Mouse (Mus musculus): ENCODE results near the gene Mafk.
A peak's percentile ranks its signal among the peaks of the same experiment; 100 is the strongest.

Mafk gene

DNA sequence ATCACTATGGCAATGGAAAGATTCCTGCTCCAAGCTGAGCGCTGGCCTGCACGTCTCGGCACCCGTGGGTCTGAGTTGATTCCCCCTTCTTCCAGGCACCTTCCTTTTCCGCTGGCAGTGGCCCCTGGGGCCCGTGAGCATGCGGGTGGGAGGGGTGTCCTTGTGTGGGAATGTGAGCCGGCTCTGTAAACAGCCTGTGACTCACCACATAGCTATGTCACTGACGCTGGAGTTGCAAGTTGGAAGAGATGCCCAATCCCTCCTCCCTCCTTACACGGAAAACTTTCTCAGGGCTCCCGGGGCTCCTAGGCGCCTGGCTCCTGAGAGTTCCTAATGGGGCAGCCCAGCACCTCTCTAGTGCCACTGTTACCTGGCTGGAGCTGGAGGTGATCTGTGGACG, 5.6 kb downstream of the Mafk start:
- peak; percentile 100 for DNase-seq

DNA sequence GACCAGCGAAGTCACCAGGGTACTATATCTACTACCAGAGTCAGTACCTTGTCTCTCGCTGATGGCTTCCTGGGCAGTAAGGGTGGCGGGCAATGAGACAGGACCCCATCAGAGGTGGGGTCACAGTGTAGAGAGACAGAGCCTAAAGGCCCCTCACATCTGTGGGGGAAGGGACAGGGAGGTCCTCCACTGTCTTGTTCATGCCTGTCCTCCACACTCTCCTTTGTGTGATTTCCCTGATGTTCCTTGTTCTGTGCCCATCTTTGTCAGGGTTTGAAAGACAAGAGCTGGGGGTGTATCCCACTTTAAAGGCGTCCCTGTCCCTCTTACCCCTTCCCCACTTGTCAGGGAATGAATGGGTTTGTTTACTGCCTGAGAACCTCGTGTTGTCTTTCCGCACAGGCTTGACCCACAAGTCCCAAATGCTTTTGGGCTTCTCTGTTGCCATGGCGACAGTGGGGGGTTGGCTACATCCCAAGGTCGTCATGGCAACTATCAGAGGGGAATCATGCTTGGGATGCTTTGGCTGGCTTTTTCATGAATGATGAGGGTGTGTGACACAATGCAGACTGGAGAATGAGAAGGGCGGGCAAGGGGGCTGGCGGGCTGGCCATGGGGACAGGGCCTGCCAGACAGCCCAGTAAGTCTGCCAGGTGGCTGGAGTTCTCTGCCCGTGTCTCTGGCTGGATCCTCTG, 6.3 kb downstream of the Mafk start:
- peak; percentile 99 for DNase-seq

DNA sequence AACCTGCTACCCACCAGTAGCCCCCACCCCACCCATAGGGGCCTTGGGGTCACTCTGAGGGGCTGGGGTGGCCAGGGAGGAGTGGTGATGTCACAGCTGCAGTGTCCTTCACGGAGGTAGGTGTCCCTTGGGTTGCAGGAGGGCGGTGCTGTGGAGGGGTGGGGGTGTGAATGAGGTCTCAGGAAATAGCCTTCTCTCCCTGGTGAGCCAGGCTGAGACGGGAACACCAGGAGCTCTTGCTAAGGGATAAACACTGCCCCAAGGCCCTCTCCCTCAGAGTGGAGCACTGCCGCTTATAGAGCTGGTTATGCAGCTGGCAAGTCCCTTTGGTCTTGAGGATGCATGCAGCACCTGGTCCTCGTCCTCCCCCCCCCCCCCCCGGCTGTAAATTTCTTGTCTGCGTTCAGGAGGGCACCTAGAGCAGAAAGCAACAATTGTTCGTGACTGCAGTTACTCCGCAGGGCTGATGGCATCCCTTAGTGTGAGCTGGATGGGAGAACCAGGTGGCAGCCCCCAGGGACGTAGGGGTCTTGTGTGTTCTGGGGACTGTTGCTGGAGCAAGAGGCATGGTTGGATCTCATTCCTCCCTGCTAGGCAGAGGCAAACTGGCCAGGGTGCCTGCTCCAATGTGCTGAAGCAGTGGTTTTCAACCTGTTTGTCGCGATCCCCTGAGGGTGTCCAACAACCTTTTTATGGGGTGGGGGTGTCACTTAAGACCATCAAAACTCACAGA, 7.0 kb downstream of the Mafk start:
- peak; percentile 95 for DNase-seq

DNA sequence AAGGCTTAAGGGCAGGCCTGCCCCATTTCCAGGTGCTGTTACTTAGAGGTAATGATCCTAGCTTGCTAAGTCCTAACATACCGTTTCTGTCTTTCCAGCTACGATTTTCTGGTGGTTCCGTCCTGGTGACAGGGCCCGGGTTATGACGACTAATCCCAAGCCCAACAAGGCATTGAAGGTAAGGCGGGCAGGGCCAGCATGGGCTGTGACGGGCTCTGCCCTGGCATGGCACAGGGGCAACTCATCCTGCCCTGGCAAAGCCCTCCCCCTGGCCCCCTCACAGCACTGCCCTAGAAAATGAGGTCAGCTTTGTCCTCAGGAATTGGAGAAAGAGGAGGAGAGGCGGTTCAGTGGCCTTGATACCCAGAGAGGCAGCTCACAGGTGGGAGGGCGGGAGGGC, 7.7 kb downstream of the Mafk start:
- peak; percentile 90 for DNase-seq

DNA sequence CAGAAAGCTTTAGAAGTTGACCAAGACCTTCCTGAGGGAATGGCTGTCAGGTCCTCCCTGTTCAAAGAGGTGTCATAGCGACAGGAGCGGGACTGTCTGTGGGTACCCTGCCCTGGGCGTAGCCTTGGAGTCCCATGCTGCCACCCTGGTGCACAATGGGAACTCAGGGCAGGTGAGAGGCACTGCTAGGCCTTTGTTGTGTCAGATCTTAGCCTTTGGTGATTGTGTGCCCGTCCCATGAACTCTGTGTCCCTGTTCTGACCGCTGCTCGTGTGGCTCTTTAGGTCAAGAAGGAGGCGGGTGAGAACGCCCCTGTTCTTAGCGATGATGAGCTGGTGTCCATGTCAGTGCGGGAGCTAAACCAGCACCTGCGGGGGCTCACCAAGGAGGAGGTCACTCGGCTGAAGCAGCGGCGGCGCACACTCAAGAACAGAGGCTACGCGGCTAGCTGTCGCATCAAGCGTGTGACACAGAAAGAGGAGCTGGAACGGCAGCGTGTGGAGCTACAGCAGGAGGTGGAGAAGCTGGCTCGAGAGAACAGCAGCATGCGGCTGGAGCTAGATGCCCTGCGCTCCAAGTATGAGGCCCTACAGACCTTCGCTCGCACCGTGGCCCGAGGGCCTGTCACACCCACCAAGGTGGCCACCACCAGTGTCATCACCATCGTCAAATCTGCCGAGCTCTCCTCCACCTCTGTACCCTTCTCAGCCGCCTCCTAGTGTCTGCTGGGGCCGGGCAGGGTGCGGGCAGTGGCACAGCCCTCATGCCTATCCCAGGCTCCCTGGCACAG, 8.7 kb downstream of the Mafk start:
- DNase-seq = peak; percentile 92

DNA sequence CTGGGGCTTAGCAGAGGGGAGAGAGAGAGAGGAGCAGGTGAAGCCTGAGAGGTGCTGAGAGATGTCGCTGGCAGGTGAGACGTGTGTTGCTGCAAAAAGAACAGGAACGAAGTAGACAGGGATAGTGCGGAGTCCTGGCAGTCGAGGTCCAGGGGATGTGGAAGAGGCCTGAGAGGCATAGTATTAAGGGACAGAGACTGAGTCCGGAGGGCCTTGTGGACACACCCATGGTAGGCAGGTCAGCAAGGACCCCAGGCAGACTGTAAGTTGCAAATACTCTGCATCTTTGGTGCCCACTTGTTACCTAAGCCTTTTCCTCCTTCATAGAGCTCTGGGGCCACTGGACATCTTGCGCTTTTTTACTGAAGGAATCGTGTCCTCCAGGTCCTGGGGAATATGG, 9.9 kb downstream of the Mafk start:
- DNase-seq = peak; percentile 90

DNA sequence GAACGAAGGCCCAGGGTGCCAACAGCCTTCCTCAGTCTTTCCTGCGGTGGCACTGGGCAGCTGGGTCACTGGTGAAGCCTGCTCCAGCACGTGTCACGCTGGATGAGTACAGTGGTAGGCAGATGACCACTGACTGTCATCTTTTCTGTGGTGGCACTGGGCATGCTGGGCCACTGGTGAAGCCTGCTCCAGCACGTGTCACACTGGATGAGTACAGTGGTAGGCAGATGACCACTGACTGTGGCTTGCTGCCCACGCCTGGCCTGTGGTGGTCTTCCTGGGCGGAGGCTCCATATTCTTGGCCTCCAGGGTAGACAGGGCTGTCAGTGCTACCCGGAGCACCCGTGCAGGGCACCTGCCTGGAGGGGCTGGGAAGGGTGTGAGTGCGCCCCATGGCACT, 10.6 kb downstream of the Mafk start:
- peak; percentile 85 for DNase-seq

DNA sequence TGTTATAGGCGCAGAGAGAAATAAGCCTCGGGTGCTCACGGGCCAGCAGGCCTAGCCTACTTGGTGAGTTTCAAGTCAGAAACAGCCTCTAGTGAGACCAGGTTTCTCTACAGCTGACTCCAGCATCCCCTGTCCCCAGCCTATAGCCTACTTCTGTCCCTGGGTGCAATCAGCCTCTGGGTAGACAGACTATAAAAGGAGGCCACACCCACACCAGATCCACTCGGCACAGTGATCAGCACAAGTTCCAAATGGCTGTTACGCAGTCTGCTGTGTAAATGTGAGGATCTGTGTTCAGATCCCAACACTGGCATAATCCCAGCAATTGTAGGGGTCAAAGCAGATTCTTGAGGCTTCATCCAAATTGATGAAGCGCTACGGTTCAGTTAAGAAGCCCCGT, 11.9 kb downstream of the Mafk start:
- peak; percentile 84 for DNase-seq

DNA sequence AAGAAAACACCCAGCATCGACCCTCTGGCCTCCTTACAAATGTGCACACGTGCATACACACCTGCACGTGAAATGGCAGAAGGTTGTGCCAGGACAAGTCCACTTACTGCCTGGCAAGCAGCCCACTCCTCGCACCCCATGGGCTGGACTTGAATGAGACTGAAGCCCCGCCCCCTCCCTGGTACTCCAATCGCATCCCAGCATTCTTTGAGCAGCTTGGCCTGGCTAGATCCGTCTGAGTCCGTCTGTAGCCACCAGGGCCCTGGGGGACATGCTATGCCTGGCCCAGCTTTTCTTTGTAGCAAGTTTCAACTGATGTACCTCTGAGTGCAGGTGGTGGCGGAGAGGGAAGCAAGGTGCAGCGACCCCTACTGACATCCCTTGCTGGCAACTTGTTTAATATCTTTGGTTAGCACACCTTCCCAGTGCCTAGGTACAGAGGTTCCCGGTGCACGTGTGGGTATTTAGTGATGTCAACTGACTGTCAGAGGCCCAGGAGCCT, 12.3 kb downstream of the Mafk start:
- peak; percentile 97 for DNase-seq

DNA sequence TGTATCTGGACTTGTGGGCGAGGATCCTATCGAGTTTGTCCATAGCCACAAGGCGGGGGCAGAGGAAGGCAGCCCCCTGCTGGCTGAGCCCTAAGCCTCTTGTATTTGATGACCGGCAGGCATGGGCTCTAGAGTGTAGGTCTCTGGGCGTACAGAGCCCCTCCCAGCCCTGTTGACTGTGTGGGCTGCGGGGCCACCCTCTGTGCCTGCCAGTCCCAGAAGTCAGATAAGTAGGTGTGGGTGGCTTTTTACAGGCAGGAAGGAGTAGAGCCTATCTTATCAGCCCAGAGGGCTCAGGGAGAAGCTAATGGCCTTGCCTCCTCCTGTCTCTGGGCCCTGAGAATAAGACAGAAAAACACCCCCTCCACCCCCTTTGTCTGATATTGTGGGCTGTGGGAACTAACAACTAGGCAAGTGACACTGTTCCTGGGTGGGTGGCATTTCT, 12.8 kb downstream of the Mafk start:
- no peak for DNase-seq

DNA sequence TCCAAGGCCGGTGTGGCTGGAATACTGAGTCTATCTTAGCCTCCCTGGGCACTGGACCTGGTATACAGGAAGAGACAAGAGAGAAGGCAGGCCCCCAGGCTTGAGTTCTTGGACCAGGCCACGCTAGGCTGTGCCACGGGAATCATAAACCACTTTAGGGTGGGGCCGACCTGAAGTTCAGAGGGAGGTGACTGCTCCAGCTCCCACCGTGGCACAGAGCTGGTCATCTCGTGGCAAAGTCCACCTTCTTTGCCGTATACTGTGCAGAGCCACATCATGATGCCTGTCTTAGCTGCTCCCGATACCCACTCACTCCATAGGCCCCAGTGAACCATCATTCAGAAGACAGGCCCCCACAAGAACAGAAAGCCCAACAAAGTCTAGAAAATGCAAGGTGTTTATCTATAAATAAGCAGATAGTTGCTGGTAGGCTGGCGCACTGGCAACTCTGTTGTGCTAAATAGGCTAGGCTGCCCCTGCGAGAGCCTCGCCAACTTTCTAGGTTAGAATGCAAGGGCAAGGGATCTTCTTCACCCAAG, 13.3 kb downstream of the Mafk start:
- peak; percentile 84 for DNase-seq

DNA sequence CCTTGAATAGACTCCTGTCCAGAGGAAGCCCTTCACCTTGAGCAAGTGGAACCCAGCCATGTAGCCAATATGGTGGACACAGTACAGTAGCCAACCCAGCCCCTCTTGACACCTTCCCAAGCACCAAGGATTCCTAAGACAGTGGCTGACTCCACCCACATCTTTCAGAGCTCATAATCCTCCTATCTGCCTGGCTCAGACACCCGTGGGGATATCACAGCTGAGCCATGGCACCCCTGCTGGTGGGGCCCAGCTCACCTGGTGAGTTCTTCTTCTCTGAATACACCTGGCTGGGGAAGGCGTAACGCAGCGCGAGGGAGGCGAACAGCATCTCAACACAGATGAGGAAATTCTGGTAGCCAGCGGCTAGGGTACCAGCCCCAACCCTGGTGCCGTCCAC, 14.6 kb downstream of the Mafk start:
- peak; percentile 89 for DNase-seq

DNA sequence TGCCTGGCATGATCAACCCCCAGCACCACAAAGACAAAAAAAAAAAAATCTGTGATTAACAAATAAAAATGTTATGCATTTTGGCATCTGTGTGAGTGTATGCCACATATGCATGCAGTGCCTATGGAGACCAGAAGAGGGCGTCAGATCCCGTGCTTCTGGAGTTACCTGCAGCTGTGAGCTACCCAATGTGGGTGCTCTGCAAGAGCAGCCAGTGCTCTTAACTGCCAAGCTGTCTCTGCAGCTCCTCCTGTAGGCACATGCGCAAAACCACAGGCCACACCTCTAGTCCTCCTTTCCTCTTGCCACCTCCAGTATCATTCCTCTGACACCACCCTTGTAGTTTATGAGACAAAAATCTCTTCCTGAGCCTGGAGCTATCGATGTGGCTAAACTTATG, 18.1 kb downstream of the Mafk start:
- peak; percentile 74 for DNase-seq

DNA sequence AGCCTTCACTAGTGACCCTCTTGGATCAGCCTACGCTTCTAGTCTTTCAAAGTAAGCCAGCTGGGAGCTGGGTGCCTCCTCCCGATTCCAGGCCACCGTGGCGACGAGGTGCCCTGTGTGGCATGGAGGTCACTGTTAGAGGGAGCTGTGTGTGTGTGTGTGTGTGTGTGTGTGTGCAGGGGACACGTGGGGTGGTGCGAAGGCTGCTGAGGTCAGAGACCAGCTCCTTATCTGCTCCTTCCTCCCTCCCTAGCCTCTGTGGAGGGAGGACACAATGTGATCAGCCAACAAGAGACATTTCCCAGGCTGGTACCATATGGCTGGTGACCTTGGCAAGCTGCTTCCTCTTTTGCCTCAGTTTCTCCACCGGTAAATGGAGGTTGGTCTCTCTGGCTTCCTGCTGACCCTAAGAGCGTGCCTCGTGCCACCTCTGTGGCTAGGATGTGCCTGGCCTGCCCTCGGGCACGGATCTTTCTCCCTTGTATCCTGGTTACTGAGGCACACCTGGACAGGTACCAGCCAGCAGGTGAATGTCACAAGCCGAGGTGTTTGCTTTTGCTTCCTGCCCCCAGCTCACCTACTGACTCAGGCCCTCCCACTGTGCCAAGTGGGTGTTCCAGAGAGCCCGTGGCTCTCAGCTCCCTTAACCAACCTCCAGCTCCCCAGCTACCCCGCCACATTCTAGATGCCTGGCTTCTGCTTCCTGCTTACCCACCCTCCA, 20.5 kb downstream of the Mafk start:
- peak; percentile 87 for DNase-seq

DNA sequence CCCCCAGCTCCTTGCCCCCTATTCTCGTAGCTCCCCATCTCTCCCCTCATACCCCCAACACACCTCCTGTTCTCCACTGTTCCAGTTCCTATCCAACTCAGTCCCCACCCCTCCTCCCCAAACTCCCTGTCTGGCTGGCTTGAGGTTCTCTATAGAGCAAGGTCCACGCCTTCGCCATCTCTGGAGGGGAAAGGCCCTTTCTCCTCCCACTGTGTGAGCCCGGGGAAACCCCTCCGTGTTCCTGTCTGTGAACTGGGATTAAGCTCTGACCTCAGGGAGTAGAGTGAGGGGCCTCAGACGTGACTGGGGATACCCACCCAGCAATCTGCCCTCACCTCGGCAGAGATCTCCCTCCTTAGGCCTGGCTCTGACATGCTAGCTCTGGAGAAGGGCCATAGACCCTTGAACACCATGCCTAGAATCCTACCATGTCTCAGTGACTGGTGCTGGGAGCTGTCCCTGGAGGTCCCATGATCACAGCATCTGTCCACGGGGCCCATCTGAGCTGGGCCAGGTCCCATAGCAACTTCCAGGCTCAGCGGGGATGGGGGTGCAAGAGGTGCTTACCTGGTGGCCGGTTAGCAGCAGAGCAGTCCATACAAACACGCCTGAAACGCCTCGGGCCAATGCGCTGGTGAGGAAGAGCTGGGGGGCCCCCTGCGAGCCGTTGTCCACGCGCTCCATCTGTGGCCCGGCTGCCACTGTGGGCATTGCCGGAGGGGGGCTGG, 21.2 kb downstream of the Mafk start:
- DNase-seq = peak; percentile 91

DNA sequence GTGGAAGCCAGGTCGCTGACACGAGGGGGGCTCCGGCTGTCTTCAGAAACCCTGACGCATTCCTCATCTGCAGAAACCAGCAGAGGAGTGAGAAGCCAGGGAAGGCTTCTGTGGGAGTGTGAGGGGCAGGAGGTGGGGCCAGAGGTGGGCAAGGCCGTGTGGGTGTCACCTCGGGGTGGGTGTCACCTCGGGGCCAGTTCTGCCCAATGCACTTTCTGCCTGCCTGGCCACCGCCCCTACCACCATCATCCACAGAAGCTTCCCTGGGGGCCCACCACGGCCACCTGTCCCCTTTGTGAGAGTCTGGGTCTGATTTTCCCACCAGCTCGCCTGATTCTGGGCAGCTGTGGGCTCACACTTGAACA, 21.8 kb downstream of the Mafk start:
- DNase-seq = peak; percentile 86

DNA sequence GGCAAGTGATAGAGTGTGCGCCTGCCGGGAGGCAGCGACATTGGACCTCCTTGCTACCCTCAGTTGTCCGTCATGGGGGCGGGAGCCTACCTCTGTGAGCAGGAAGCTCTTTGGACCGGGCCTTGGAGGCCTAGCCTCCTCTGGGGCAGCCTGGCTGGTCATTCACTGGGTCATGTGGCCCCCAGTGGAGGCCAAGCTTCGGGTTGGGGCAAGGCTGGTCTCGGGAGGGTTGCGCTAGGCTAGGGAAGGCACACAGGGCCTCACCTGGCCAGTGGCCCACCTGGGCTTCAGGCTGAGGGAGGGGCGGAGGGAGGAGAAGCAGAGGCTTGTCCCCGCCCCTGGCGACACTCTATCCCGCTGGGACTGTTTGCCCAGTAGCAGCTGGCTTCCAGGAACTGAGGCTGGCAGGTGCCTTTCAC, 22.7 kb downstream of the Mafk start:
- DNase-seq = peak; percentile 87

DNA sequence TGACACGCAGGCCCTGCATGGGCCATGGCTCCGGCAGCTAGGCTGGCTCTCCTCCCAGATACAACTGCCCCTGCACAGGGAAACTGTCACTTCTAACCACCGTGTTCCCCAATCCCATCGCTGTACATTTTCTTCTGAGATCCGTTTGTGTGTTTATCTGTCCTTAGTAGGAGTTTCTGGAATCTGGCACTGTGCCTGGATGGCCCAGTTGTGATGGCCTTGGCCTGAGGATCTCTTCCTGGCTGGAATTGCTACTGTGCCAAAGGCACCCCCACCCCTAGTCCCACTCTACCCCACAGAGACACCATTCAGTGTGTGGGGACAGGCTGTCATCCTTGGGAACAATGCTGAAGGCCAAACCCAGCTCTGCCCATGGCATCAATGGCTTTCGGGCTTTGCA, 24.7 kb downstream of the Mafk start:
- DNase-seq = peak; percentile 82

DNA sequence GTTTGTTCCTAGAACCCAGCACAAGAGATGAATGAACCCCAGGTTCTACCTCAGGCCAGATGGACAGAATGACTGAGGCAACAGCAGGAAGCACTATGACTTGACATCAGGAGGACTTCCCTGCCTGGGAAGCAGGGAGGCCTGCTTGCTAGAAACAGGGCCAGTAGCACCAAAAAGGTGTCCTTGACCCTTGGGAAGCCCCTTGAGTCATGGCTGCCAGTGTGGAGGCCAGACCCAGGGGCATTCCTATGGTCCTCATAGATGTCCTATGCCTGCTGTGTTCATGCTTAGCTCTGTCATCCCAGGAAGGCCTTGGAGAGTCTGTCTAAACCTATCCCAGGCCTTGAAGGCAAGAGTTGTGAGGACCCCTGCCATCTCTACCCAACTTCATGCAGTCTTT, 25.1 kb downstream of the Mafk start:
- no peak for DNase-seq

DNA sequence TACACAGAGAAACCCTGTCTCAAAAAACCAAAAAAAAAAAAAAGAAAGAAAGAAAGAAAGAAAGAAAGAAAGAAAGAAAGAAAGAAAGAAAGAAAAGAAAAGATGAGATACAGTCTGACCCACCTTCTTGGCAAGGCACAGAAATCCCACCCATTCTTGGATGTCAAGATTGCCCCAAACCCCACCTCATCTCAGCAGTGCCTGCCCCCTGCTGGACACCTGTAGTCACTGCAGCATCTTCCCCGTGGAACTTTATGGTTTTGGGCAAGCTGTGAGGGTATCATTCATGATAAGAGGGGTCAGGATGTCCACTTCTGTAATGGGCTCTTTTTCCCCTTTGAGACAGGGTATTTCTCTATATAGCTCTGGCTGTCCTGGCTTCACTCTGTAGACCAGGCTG, 26.0 kb downstream of the Mafk start:
- DNase-seq = no peak

DNA sequence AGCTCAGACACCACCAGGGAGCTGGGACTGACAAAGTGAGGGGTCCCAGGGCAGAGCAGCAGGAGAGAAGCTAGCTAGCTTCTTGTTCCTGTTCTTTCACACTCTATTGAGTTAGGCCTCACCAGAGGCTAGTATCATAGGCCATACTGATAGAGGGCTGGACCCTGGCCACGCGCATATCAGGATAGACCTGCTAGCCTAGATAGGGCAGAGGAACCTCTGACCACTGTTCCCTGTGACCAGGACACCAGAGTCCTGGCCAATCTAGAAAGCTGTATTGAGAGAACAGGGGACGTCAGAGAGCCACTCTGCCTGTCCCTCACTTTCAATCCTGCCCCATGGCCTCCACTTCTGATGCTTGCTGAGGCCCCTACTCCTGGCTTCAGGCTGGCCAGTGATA, 26.7 kb downstream of the Mafk start:
- no peak for DNase-seq

DNA sequence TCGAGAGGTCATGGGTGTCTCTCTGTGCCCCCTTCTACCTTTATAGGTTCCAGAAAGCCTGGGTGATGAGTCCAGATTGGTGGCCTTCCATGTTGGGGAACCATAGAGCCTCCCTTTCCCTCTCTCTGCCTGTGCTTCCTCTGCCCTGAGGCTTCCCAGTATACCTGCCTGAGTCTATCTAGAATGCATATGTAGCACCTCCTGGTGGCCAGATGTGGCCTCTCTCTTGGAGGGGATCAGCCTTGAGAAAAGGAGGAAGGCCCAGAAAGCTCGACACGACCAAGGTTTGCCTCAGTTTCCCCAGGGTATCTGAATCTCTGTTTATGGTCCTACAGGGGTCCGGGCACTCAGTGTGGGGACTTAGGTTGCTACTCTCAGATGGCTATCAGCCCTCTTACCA, 27.5 kb downstream of the Mafk start:
- DNase-seq = peak; percentile 92
